Mouse (Mus musculus) lung, embryonic 15.5 days (tissue): ENCODE results near the gene Skor1. TPM values are rescaled to one million over a fixed set of nuclear protein-coding genes. Genes with fewer than 3 reads are reported as not detected.
A peak's percentile ranks its signal among the peaks of the same experiment; 100 is the strongest.

Source experiments
- ATAC-seq: fragments of 200-750 bp; cut with Nextera tagmentation; 2 replicates; pipeline ENCODE4 v1.8.0; 2017; ENCODE audit warnings: moderate number of reproducible peaks, borderline replicate concordance; ENCODE audit not compliant: low FRiP score, low TSS enrichment; ENCODE audit errors: extremely low read depth
- H3K27ac ChIP-seq: fragments of 300-500 bp; sonication (generic); 2 replicates; pipeline ENCODE4 v1.5.1; 2015; ENCODE audit warnings: moderate library complexity, mild to moderate bottlenecking, inconsistent platforms
- H3K27me3 ChIP-seq: fragments of 300-500 bp; sonication (generic); 2 replicates; pipeline ENCODE4 v1.6.1; 2015; ENCODE audit warnings: inconsistent platforms
- H3K36me3 ChIP-seq: fragments of 300-500 bp; sonication (generic); 2 replicates; pipeline ENCODE4 v1.6.1; 2015; ENCODE audit warnings: inconsistent platforms
- H3K4me1 ChIP-seq: fragments of 300-500 bp; sonication (generic); 2 replicates; pipeline ENCODE4 v1.6.1; 2015; ENCODE audit warnings: inconsistent platforms
- H3K4me2 ChIP-seq: fragments of 300-500 bp; sonication (generic); 2 replicates; pipeline ENCODE4 v1.6.1; 2015; ENCODE audit warnings: inconsistent platforms, mild to moderate bottlenecking, moderate library complexity
- H3K4me3 ChIP-seq: fragments of 300-500 bp; sonication (generic); 2 replicates; pipeline ENCODE4 v1.5.1; 2015; ENCODE audit warnings: mild to moderate bottlenecking, inconsistent platforms
- H3K9ac ChIP-seq: fragments of 300-500 bp; sonication (generic); 2 replicates; pipeline ENCODE4 v1.6.1; 2015; ENCODE audit warnings: inconsistent platforms
- H3K9me3 ChIP-seq: fragments of 300-500 bp; sonication (generic); 2 replicates; pipeline ENCODE4 v1.6.1; 2016; ENCODE audit warnings: inconsistent platforms
- WGBS: fragments of 180-500 bp; shearing (Covaris S2); methylation state at CpG from one replicate; pipeline ENCODE4 v1.1.7; 2015; 5-methylcytosine and 5-hydroxymethylcytosine counted together
- polyA plus RNA-seq: library from polyadenylated mRNA; unstranded; fragments of >200 nt; fragmentation: Nextera tagmentation; extraction: Ambion mirVana; gene quantifications from 2 replicates; pipeline ENCODE4 v1.2.1, GENCODE M21; 2015

Skor1 gene
- polyA plus RNA-seq, 1 experiment from 2014 or later: not detected

DNA sequence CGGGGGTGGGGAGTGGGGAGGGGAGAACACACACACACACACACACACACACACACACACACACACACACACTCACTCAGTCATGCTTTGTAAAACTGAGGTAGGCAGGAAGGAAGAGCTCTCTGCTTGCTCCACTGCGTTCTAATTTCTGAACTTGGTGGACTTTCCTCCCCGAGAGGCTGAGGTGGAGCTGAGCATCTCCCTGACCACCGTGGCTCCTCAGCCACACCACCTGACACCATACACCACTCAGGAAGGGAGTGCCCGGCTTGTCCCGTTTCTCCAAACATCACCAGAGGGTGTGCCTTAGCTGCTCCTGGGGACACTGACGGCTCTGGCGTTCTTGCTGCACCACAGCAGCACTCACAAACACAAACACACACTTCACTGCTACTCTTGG is 29.5 kb upstream of the Skor1 start:
- H3K27me3 ChIP-seq: no peaks in the 10 kb centered on the region
- WGBS: 75% methylated on average over 8 of the region's 8 CpGs
- no peaks in the 10 kb centered on the region for H3K4me1 ChIP-seq
- H3K4me3 ChIP-seq: no peak overlapping the region
- no peaks in the 10 kb centered on the region for H3K9me3 ChIP-seq
- no peak for ATAC-seq
- H3K27ac ChIP-seq: no peak overlapping the region
- H3K36me3 ChIP-seq: no peaks in the 10 kb centered on the region
- H3K4me2 ChIP-seq: no peak overlapping the region
- H3K9ac ChIP-seq: no peak overlapping the region

DNA sequence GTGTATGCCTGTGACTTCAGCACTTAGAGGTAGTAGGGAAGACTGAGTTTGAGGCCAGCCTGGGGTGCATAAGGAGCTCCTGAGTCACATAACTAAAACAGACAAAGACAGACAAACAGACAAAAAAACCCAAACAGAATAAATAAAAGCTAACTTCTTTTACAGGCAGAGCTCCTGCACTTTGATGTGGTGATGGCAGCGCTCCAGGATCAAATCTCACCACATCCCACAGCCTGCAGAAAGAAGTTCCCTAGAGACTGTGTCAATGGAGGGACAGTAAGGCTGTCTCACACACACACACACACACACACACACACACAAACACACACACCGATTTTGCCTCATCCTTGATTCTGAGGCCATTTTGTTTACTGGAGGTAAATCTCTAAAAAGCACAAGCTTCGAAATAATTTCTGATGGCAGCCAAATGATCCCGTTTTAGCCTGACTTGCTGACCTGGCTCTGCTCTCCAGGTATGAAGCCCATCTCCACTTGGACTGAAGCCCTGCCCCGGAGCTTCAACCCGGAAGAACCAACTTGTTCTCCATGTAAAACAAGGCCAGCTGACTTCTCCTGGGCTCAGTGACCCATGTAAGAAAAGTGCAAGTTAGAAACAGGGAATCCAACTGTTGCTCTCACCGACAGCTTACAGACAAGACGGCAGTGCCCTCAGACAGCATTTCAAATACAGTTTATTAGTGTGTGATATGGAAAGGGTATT is 25.4 kb upstream of the Skor1 start:
- Histone ChIP-seq H3K27ac (no peak overlapping the region), H3K36me3 (no peaks in the 10 kb centered on the region), H3K9ac (no peak overlapping the region), H3K4me3 (no peak overlapping the region), H3K27me3 (no peaks in the 10 kb centered on the region), H3K9me3 (no peaks in the 10 kb centered on the region), H3K4me1 (no peaks in the 10 kb centered on the region), H3K4me2 (no peak overlapping the region)
- WGBS: 84% methylated on average over 8 of the region's 8 CpGs
- ATAC-seq: no peak

DNA sequence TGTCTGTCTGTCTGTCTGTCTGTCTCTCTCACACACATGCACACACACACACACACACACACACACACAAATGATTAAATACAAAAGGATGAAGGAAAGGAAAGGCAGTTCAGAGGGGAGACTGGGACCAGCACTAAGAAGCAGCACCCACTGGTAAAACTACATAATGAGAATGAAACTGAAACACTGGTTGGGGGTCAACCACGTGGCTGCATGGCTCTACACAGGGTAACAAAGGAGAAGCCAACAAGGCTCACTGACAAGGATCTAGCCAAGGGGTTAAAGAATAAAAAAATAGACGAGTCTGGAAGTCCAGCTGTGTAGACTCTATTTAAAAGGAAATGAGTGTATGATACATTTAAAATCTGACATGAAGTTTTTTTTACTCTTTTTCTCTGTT is 23.2 kb upstream of the Skor1 start:
- H3K27me3 ChIP-seq: no peaks in the 10 kb centered on the region
- H3K4me2 ChIP-seq: no peak overlapping the region
- no peaks in the 10 kb centered on the region for H3K9me3 ChIP-seq
- no peaks in the 10 kb centered on the region for H3K4me1 ChIP-seq
- no peak overlapping the region for H3K4me3 ChIP-seq
- no peak overlapping the region for H3K9ac ChIP-seq
- WGBS: 44% methylated on average over 2 of the region's 2 CpGs
- H3K27ac ChIP-seq: no peak overlapping the region
- ATAC-seq: no peak
- no peaks in the 10 kb centered on the region for H3K36me3 ChIP-seq

DNA sequence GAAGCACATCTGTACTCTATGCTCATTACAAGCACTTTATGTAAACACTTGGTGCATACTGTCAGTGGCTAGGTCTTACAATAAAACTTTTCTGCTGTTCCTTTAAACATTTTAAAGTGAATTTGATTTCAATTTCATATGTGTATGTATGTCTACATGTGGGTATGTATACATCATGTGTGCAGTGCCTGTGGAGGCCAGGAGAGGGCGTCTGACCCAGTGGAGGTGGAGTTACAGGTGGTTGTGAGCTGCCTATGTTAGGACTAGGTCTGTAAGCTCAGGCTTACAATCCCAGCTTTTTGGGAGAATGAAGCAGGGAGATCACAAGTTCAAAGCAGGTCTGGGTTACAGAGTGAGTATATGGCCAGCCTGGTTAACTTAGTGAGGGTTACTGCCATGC is 20.4 kb upstream of the Skor1 start:
- Histone ChIP-seq H3K9ac (no peak overlapping the region), H3K9me3 (no peaks in the 10 kb centered on the region), H3K4me1 (no peaks in the 10 kb centered on the region), H3K27ac (no peak overlapping the region), H3K4me3 (no peak overlapping the region), H3K36me3 (no peaks in the 10 kb centered on the region), H3K27me3 (no peaks in the 10 kb centered on the region), H3K4me2 (no peak overlapping the region)
- ATAC-seq: no peak
- WGBS: 79% methylated on average over 1 of the region's 1 CpGs

DNA sequence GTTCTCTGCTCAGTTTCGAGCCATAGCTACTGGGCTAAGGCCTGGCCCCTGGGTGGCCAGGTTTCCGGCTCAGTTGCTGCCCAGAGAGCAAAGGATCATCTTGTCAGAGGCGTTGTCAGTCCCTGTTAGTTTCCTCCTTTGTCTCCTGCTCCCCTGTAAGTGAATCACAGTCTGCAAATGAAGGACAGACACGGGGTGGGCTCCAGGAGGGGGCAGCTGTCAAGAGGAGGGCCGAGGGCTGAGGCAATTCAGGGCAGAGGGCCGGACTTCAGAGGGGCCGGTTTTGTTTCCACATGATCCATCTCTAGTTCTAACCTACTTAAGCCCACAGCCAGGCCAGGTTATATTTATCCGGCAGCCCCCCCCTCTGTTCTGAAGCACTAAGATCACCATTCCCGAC is 16.3 kb upstream of the Skor1 start:
- Histone ChIP-seq H3K27ac (no peak overlapping the region), H3K9me3 (no peaks in the 10 kb centered on the region), H3K4me3 (no peak overlapping the region), H3K36me3 (no peaks in the 10 kb centered on the region; the same call in 1 of the 2 replicates), H3K27me3 (peaks cover 2% of the 10 kb centered on the region; the same call in 1 of the 2 replicates), H3K4me1 (no peaks in the 10 kb centered on the region), H3K9ac (no peak overlapping the region), H3K4me2 (no peak overlapping the region)
- 45% methylated on average over 9 of the region's 9 CpGs for WGBS
- ATAC-seq: no peak

DNA sequence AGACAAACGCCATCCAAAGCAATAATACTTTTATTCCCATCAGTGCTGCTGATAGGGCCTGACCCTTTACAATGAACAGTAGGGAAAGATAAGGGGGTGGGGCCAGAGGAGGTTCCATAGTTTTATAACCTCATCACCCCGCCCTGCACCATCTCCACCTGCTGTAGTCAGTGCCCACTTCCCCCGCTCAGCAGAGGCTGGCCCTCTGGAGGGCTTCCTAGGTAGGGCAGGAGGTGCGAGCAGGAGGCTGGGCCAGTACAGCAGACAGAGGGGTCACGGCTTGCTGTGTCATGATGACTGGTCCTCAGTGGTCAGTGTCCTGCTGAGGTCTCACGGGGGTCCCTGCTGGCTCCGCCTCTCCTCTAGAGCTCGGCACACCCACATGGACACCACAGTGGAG is 15.0 kb upstream of the Skor1 start:
- H3K27me3 ChIP-seq: peaks cover 8% of the 10 kb centered on the region; the same call in 1 of the 2 replicates
- no peak overlapping the region for H3K27ac ChIP-seq
- H3K9ac ChIP-seq: no peak overlapping the region
- no peak overlapping the region for H3K4me2 ChIP-seq
- ATAC-seq: peak; percentile 28; the same call in 1 of the 2 replicates
- H3K9me3 ChIP-seq: no peaks in the 10 kb centered on the region
- no peaks in the 10 kb centered on the region for H3K4me1 ChIP-seq
- 73% methylated on average over 8 of the region's 8 CpGs for WGBS
- no peaks in the 10 kb centered on the region; the same call in 1 of the 2 replicates for H3K36me3 ChIP-seq
- H3K4me3 ChIP-seq: no peak overlapping the region

DNA sequence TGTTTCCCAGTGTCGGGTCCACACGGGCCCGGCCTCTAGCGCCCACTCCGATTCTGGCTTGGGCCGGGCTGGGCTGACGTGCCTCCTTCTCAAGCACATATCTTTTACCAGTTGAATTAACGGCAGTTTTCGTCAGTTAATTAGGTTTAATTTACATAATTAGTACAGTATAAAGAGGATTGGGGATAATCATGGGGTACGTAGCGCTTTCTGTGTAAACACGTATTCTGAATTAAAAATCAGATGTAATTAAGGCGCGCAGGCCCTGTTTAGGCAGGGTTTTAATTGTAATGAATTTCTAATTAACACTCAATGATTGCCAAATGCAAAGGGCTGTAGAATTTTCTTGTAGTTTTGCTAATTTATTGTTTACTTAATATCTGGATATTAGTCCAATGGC is 3.2 kb upstream of the Skor1 start:
- no peak for ATAC-seq
- Histone ChIP-seq H3K4me1 (peaks cover 20% of the 10 kb centered on the region), H3K9me3 (no peaks in the 10 kb centered on the region), H3K9ac (no peak overlapping the region), H3K4me3 (no peak overlapping the region), H3K27me3 (peaks cover 82% of the 10 kb centered on the region), H3K36me3 (no peaks in the 10 kb centered on the region), H3K4me2 (no peak overlapping the region), H3K27ac (no peak overlapping the region)
- WGBS: 30% methylated on average over 14 of the region's 14 CpGs

DNA sequence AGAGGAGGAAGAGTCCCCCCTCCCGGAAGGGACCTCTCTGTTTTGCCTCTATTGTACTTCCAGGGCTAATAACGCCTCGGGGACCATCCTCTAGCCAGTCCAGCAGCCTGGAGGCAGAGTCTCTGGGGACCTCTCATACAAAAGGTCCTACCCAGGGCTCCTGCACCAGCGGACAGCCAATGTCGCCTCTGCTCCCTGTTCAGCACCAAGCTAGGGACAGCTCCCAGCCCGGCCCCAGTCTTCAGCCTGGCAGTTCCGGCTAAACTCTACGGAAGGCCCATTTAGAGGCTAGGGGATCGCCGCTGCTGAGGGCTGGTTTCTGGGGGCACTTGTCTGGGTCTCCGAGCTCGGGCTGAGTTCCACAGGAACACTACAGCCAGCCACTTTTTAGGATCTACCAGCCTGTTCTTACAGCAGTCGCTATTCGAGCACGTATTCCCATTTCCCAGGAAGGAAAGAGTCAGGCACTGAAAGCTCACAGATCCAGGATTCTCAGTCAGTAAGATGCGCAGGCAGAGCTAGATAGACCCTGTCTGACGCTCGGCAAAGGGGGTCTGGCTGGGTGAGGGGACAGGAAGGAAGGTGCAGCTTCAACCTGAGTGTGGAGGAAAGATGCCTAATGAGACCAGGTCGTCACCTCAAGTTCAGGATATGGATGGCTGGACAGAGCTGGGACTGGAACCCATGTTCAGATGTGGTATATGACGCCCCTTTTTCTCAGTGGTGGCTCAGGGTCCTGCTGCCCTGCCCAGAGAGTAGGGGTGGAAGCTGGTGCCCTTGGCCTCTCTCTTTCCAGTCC is 2.5 kb upstream of the Skor1 start:
- H3K4me1 ChIP-seq: peaks cover 27% of the 10 kb centered on the region
- WGBS: 3% methylated on average over 20 of the region's 20 CpGs
- no peak overlapping the region for H3K27ac ChIP-seq
- H3K27me3 ChIP-seq: peaks cover 89% of the 10 kb centered on the region
- no peaks in the 10 kb centered on the region for H3K36me3 ChIP-seq
- H3K9ac ChIP-seq: no peak overlapping the region
- no peak overlapping the region for H3K4me3 ChIP-seq
- H3K4me2 ChIP-seq: no peak overlapping the region
- H3K9me3 ChIP-seq: no peaks in the 10 kb centered on the region
- ATAC-seq: peak; percentile 66

DNA sequence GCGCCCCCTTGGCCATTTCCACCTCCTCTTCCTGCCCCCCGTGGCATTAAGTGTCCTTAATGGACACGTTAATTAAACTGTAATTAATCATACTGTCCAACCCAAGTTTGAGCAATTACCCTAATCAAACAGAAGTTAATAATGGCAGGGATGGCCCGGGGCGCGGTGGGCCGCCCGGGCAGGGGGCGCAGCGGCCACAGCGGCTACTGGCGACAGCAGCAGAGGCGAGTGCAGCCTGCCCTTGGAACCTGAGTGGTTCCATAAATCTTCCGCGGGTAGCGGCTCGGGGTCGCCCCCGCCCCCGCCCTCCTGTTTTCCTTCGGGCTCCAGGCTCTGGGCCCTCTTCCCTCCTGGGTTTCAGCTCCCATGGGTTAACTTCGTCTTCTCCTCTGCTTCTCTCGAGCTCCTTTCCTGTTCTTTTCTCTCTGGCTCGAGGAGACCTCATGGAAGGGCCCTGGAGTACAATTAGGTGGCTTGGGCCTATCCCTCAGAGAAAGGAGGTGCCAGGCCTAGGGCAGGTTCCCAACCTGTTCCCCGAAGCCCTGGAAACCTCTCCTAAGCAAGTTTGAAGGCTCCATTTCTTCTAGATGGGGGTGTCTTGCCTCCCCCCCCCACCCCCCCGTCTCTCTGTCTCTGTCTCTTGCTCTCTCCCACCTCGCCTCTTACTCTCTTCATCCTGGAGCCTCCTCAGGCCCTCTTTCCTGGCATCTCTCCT is 1.5 kb upstream of the Skor1 start:
- peaks cover 37% of the 10 kb centered on the region for H3K4me1 ChIP-seq
- no peak overlapping the region for H3K27ac ChIP-seq
- H3K4me2 ChIP-seq: no peak overlapping the region
- peaks cover 94% of the 10 kb centered on the region for H3K27me3 ChIP-seq
- 2% methylated on average over 27 of the region's 27 CpGs for WGBS
- H3K36me3 ChIP-seq: no peaks in the 10 kb centered on the region
- no peak overlapping the region for H3K4me3 ChIP-seq
- ATAC-seq: no peak
- H3K9me3 ChIP-seq: no peaks in the 10 kb centered on the region
- H3K9ac ChIP-seq: no peak overlapping the region

DNA sequence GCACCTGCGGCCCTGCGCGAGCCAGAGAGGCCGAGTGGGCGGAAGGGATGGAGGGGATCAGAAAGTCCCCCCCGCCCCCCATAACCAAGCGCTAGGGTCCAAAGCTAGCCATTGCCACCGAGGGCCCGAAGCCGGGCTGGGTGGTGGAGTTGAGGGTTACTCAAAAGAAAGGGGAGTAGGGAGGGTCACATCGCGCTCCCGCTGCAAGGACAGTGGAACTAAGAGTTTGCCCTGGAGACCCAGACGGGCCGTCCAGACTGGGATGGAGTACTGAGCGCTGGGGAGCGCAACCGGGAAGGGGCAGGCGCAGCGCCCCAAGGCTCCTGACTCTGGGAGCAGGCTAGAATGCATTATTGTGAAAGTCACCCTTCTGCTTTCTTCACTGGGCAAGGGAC is 608 bp upstream of the Skor1 start:
- H3K4me2 ChIP-seq: peak overlapping the region; percentile 65
- peaks cover 98% of the 10 kb centered on the region for H3K27me3 ChIP-seq
- no peak; the same call in 1 of the 2 replicates for ATAC-seq
- peaks cover 46% of the 10 kb centered on the region for H3K4me1 ChIP-seq
- H3K9me3 ChIP-seq: no peaks in the 10 kb centered on the region
- H3K4me3 ChIP-seq: peak overlapping the region; percentile 44
- 2% methylated on average over 18 of the region's 20 CpGs for WGBS
- no peak overlapping the region for H3K27ac ChIP-seq
- no peak overlapping the region for H3K9ac ChIP-seq
- no peaks in the 10 kb centered on the region for H3K36me3 ChIP-seq

DNA sequence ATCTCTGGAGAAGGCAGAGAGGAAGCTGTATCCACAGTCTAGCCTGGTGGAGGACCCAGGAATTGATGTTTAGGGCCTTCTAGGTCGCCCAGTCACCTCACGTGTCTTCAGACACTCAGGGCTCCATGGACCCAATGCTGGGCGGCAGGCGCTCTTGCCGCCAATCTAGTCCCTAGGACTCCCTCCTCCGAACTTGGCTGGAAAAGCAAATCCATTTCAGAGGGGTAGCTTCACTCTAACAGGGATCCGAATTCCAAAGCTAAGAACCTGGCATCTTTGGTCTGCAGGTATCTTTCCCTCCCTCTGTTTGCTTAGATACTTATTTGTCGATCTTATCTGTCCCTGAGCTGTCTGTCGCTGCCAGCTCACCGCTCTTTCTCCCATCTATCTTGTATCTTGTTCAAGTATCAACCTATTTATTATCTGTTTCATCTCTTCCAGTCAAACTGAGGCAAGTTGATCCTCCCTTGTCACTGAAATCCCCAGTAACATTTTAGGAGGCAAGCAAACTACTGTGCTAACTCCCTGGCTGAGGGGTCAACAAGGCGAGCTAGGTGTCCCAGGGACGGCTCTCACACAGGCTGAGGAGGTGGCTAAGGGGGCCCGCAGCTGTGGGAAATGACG is 863 bp downstream of the Skor1 start:
- peaks cover 100% of the 10 kb centered on the region for H3K27me3 ChIP-seq
- no peak overlapping the region for H3K9ac ChIP-seq
- no peaks in the 10 kb centered on the region for H3K9me3 ChIP-seq
- H3K4me1 ChIP-seq: peaks cover 59% of the 10 kb centered on the region
- ATAC-seq: no peak
- peak overlapping the region; percentile 44; the same call in 1 of the 2 replicates for H3K4me3 ChIP-seq
- under 1% methylated on average over 14 of the region's 14 CpGs for WGBS
- H3K27ac ChIP-seq: no peak overlapping the region
- no peaks in the 10 kb centered on the region for H3K36me3 ChIP-seq
- no peak overlapping the region for H3K4me2 ChIP-seq
